Mouse (Mus musculus): ENCODE measurements around the gene Cdkn3.
"Not testable (repeated sequence)": the region's sequence is repeated elsewhere in the genome, so short reads cannot be mapped to it uniquely, and the experiment has no call there.

GRCm38 (mm10) chr14:46819961-46820360 is 59.6 kb downstream of the Cdkn3 start:
- not testable (repeated sequence) for TF ChIP-seq CTCF (IDR thresholded peaks at IDR 0.05; ENCODE audit: borderline replicate concordance, insufficient read depth, low read depth, low read length); POLR2A (IDR thresholded peaks at IDR 0.05; ENCODE audit: borderline replicate concordance, insufficient read depth, low read length)
